Mouse (Mus musculus) mouse trophoblast stem cell (cell line): ENCODE measurements around the gene Olfml3.

Experiments used
- in situ Hi-C, 2 experiments: fragments of 300-500 bp; cut with MseI, MboI; formaldehyde crosslinking; loops; 2 replicates in 1 of 2; 3 replicates in 1 of 2; pipeline ENCODE4 v1.15.1; 2025

Olfml3 gene

GRCm38 (mm10) chr3:103740342-103740741 is 2.5 kb upstream of the Olfml3 start:
- in situ Hi-C loops, result loop anchor here (25.0 kb wide), 1 partner anchor 303 kb away; no protein-coding TSS in a partner anchor

DNA sequence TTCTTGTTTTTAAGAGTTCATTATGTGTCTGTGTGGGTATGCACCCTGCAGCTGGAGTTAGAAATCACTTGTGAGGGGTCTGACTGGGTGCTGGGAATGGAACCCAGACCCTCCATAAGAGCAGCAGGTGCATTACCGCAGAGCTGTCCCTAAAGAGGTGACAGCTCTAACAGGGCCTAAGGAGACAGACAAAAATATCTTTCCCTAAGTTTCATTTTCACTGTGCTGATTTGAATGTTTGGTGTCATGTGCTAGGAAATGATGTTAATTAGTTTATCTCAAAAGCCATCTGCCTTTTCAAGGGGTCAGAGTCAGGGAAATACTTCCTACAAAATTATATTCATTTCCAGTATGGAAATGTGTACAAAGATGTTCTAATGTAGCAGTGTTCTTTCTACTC is 1.5 kb upstream of the Olfml3 start, which contains the start of gene Gm10964:
Gene Gm10964 (plus strand): TSS at position 38 of the 400 bp plus-strand sequence.
- in situ Hi-C loops, result loop anchor here (25.0 kb wide), 1 partner anchor 302 kb away; no protein-coding TSS in a partner anchor

DNA sequence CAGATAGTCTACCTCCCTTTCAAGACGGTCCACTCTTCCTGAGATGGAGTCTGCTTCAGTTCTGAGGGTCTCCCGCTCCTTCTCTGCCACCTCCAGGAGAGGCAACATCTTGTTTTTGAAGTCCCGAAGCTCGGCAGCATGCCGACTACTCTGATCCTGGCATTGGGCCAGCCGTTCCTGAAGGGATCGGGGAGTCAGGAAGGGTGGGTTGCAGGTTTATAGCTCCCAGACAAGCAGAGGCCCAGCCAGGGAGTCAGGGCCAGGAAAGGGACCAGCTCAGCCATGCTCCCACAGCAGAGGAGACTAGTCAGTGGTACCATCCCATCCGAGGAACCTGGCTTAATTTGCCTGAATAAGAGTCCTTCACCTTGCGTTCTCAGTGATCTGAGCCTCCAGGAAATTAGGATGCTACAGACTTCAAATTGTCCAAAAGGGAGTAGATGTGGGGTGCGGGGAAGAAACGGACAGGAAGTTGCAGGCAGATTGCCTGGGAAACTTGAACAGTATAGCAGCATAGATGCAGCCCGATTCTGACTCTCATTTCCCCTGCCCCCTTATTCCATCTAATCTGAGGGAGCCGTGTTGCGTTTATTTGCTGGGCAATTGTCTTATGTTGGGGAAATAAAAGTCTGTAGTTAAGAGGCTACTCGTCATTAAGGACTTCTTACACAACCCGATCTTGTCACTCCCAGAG is 593 bp downstream of the Olfml3 start:
- in situ Hi-C loops, result loop anchor here (25.0 kb wide), 1 partner anchor 300 kb away; no protein-coding TSS in a partner anchor

DNA sequence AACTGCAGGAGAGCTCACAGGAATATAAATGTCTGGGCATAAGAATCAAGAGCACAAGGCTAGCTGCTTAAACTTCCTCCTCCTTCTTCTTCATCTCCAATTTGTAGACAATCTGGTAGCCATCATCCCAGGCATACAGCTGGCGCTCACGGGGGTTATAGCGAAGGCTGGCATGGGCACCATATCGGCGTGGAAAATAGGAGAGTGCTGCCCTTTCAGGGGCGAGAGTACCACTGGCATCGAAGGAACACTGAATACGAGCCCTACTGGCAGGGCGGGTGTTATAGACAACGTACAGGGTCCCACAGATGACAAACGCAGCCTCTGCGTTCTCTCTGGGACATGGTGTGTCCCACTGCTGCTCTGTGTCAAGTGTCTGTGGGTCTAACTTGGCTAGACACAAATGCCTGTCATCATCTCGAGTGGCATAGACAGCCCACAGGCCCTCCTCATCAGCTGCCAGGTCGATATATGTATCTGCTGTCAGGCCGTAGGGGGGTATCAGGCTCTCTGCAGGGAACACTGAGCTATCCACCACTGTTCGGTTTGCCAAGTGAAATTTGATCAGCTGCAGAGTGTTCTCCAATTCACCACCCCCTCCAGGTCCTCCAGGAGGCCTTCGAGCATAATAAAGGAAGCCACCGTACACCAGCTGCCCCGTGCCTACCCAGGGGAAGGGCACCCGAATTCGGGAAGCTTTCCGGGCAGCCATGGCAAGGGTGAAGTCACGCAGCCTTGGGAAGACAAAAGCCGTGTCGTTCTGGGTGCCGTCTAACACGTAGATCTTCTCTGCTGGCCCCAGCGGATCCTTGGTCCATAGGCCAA is 1.8 kb downstream of the Olfml3 start:
- in situ Hi-C loops, result loop anchor here (25.0 kb wide), 1 partner anchor 299 kb away; no protein-coding TSS in a partner anchor

DNA sequence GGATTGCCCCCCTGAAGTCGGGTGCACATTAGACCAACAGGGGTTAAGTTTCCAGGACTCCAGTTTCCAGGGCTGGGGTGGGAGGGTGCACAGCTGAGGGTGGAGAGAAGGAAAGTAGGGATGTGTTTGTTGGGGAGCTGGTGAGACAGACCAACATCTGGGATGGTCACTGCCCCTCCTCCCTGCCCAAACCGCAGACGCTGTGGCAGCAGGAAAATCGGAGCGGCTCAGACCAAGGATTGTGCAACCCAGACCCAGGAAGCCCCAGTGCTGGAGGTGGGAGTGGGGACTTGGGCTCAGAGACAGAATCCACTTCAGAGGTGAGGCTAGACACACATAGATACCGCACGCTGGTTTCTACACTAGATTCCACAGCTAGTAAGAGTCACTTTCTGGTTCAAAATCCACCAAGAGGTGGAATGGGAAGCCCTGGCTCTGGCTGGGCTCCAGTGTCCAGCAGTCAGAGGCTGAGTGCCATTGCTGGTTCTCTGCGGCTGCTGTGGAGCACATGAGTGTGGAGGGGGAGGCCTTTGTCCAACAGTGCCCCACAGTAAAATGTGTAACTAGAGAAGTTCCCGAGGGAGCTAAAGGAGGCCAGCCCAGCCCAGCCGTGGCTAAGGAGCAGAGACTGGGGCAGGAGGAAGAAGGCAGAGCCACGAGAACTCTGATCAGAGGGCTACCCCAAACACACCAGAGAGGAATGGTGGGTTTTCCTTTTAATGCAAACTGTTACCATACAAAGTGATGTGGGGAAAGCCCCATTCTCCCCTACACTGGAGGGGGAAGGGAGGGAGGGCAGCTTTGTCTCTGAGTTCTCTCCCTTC is 2.9 kb downstream of the Olfml3 start:
- in situ Hi-C loops, result loop anchor here (25.0 kb wide), 1 partner anchor 298 kb away; no protein-coding TSS in a partner anchor

GRCm38 (mm10) chr3:103733799-103734695 is 3.8 kb downstream of the Olfml3 start:
- in situ Hi-C loops, result loop anchor here (25.0 kb wide), 1 partner anchor 297 kb away; no protein-coding TSS in a partner anchor

- in situ Hi-C loops, result loop anchor here (25.0 kb wide), 1 partner anchor 296 kb away; no protein-coding TSS in a partner anchor
Measured at GRCm38 (mm10) chr3:103733176-103733575, 4.6 kb downstream of the Olfml3 start.

GRCm38 (mm10) chr3:103732116-103732515 is 5.7 kb downstream of the Olfml3 start:
- in situ Hi-C loops, result loop anchor here (25.0 kb wide), 1 partner anchor 295 kb away; no protein-coding TSS in a partner anchor

GRCm38 (mm10) chr3:103729850-103730249 is 8.0 kb downstream of the Olfml3 start:
- in situ Hi-C loops, result loop anchor here (25.0 kb wide), 1 partner anchor 293 kb away; no protein-coding TSS in a partner anchor

- in situ Hi-C loops, result loop anchor here (25.0 kb wide), 1 partner anchor 291 kb away; no protein-coding TSS in a partner anchor
Measured at GRCm38 (mm10) chr3:103727813-103728326, 9.9 kb downstream of the Olfml3 start.

- in situ Hi-C loops, result loop anchor here (25.0 kb wide), 1 partner anchor 289 kb away; no protein-coding TSS in a partner anchor
Measured at GRCm38 (mm10) chr3:103726642-103727041, 11.2 kb downstream of the Olfml3 start.

DNA sequence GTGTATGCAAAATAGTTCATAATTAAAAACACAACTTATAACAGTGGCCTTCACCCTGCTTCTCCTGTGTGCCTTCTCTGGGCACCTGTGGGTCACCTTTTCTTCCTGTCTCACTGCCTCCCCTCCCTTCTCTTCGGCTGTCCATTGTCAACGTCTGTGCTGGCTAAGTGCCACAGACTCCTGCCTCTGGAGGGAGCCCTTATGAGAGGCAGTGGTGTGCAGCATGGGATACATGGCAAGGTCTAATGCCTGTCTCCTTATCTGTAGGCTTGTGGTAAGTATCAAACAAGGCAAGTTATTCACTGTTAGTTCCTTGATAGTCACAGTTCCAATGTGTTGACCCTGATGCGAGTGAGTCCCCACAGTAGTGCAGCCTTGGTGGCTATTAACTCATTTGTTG is 13.7 kb downstream of the Olfml3 start:
- in situ Hi-C loops, result no loop called here

GRCm38 (mm10) chr3:103718728-103719127 is 19.1 kb downstream of the Olfml3 start:
- in situ Hi-C loops, result no loop called here

- in situ Hi-C loops, result no loop called here
Measured at GRCm38 (mm10) chr3:103716774-103717760, 20.7 kb downstream of the Olfml3 start.

GRCm38 (mm10) chr3:103715762-103716693 is 21.8 kb downstream of the Olfml3 start:
- in situ Hi-C loops, result no loop called here

- in situ Hi-C loops, result no loop called here
Measured at GRCm38 (mm10) chr3:103714942-103715341, 22.9 kb downstream of the Olfml3 start.

DNA sequence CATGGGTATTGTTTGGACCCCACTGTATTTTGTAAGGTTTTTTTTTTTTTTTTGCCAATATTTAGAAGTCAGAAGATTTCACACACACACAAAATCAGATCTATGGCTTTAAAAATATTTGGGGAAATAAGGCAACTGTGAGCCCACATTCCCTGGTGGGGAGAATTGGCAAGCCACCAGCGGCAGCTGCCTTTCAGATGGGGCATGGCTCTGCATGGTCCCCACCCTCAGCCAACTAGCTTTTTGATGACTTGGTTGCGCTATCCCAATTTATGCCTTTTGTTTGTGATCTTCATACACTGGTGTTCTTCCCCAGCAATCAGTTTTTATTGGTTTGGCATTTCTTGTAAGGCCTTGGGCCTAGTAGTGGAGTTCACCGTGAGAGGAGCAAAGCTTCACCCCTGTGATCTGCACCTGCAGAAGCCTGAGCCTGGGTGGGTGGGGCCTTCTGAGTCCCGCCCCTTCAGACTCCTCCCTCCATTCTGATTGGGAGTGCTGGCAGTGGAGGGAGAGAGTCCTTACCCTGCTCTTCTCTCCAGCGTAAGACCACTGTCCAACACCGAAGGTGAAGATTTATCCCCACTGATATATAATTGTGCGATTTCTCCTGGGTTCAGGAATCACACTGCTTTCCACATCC is 23.4 kb downstream of the Olfml3 start:
- in situ Hi-C loops, result no loop called here
